Mouse (Mus musculus) gastrocnemius, postnatal 4 days (tissue): ENCODE results near the gene Elp1. TPM values are rescaled to one million over a fixed set of nuclear protein-coding genes. Genes with fewer than 3 reads are reported as not detected.

Experiments used
- DNase-seq, 2 experiments: peaks; one replicate each; pipeline ENCODE4 v3.0.0; 2021 to 2022; ENCODE audit warnings: low spot score in 2 of 2, mixed read lengths in 2 of 2
- total RNA-seq, 2 experiments: library from RNA; stranded (reverse); gene quantifications; 2 replicates each; pipeline ENCODE4 v1.2.3; 2021

Gene Elp1
- total RNA-seq, 2 experiments from 2014 or later = 41.5 to 42.5 TPM

GRCm38 (mm10) chr4:56716801-56717200 lies 85.3 kb downstream of the Elp1 start:
- DNase-seq = no peak

DNA sequence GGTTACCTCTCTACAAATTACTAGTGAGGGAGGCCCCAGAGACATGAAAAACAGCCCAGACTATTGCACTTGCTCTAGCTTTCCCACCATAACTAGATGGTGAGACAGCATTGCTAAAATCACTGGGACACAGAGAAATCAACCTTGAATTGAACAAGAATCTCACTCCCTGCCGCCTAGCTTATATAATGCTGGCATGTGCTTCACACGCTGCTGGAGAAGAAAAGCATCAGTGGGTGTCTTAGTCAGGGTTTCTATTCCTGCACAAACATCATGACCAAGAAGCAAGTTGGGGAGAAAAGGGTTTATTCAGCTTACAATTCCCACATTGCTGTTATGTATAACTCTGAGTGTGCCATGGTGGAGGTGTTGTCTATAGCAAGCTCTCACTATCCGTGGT lies 89.0 kb downstream of the Elp1 start:
- DNase-seq = no peak

- peak in 1 of 2 experiments; percentile 28 for DNase-seq
Observed at GRCm38 (mm10) chr4:56702234-56702633, 99.9 kb downstream of the Elp1 start.

Other genes with a start within 250 kb of the Elp1 start
- not detected for gene Gm26657, start 62.3 kb downstream of the Elp1 start, total RNA-seq
- gene Actl7b, start 60.9 kb downstream of the Elp1 start, total RNA-seq = not detected
- gene Actl7a, start 58.9 kb downstream of the Elp1 start, total RNA-seq = not detected
- 1 to 10 TPM; 6.9 TPM for gene Fam206a, start within 50 bp of the Elp1 start, total RNA-seq
- gene Ctnnal1, start 62.9 kb upstream of the Elp1 start, total RNA-seq = 10 to 100 TPM; 22.7 to 25.1 TPM
- 10 to 100 TPM; 28.6 to 32.3 TPM for gene Tmem245, start 145.1 kb upstream of the Elp1 start, total RNA-seq
- under 1 TPM; 0.05 to 0.26 TPM for gene Frrs1l, start 188.1 kb upstream of the Elp1 start, total RNA-seq